Mouse (Mus musculus): ENCODE results near the gene Gm44503. TPM values are rescaled to one million over a fixed set of nuclear protein-coding genes. Genes with fewer than 3 reads are reported as not detected.
A peak's percentile ranks its signal among the peaks of the same experiment; 100 is the strongest.

The Gm44503 gene
- not detected in 2 replicates for total RNA-seq (2021)
- long read RNA-seq, experiment 1, partial matches to known transcripts = 0 of 1 reads
- long read RNA-seq, experiment 1, other reads (novel, unspliced or antisense) = 1 of 1 reads
- long read RNA-seq, experiment 2 = 0 reads

GRCm38 (mm10) chr9:72958521-72959450 lies at the start of gene Gm44503, which contains the start of gene Dyx1c1:
Gene Gm44503, plus strand, starts transcription at chr9:72958852.
Gene Dyx1c1, plus strand, starts transcription at chr9:72958785.
- peak; percentile 92 for DNase-seq

DNA sequence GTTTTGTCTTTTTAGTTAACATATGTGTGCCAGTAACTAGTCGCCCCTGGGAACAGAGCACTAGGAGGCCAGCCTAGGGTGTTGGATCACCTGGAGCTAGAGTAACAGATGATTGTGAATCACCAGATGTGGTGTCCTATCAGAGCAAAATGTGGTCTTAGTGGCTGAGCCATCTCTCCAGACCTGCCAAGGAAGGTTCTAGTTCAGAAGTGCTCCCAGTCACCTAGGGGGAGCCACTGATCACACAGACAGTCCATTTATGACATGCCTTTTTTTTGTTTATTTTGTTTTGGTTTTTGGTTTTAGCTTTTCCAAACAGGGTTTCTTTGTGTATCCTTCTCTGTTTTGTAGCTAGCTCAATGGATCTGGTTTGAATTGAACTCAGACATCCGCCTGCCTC lies 47.3 kb upstream of the Gm44503 start:
- no peak for DNase-seq

GRCm38 (mm10) chr9:72913551-72913950 lies 45.1 kb upstream of the Gm44503 start:
- DNase-seq = peak; percentile 17

GRCm38 (mm10) chr9:72915728-72916127 lies 42.9 kb upstream of the Gm44503 start:
- no peak for DNase-seq

DNA sequence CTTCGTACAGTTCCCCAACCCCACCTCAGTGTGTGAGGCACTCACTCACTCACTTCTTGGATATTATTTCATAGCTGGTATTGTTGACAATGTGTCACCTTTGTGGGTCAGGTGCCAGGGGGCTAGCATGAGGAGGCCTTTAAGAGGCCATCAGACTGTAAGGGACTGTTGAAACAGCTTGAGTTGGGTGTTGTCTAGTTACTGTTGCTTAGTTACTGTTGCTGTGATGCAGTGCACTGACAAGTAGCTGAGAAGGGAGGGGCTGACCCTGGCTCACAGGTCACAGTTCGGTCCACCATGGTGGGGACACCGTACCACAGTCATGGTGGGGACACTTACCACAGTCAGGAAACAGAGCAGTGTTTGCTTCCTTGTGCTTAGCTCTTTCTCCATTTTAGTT lies 35.6 kb upstream of the Gm44503 start:
- no peak for DNase-seq

DNA sequence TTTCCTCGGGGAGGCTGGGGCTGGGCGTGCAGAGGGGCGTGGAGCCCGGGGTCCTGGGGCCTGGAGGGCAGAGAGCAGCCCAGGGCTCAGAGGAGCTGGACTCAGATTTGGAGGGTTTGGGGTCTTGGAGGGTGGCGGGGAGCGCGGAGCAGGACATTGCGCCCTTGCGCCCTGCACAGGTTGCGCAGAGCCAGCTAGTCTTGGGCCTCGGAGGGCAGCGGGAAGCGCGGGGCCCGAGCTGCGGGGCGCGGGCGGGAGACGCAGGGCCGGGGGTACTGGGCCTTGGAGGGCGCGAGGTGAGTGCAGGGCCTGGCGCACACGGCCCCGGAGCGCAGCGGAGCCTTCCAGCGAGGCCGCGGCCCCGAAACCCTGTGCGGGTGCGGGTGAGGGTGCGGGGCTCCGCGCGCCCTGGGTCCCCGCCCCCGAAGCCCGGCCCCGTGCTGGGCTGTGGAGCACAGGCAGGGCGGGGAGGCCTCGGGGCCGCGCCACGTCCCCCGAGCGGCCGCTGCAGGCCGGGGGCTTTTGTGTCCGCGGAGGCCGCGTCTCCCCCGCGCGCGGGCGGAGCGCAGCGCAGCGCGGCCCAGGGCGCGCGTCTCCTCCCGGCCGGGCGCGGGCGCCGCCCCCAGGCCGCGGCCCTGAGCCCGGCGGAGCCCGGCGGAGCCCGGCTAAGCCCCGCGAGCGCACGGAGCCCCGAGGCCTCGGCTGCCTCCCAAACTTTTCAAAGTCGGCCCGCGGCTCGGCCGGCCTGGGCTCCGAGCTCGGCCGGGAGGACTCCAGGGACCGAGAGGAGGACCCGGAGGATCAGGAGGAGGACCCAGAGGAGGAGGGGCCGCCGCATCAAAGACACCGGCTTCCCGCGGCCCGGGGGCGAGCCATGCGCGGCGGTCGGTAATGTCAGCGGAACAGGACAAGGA lies 33.4 kb upstream of the Gm44503 start, which contains the start of gene Pygo1:
Gene Pygo1 (plus strand): TSS at position 625 of the 914 bp plus-strand sequence.
- DNase-seq = peak; percentile 75

DNA sequence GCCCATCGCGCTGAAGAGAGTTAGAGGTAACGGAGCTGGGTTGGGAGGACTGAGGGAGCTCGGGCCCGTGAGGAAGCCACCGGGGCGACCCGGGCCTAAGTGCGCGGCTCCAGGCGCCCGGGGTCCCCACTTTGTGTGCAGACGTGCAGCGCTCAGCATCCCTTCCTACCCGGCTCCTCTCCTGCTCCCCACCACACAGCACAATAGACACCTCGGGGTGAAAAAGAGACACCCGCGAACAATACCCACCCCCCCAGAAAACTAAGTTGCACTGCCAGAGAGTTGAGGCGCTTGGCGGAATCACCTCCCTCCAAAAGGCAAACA lies 32.8 kb upstream of the Gm44503 start:
- DNase-seq = no peak

GRCm38 (mm10) chr9:72931166-72931790 lies 27.4 kb upstream of the Gm44503 start:
- DNase-seq = no peak

DNA sequence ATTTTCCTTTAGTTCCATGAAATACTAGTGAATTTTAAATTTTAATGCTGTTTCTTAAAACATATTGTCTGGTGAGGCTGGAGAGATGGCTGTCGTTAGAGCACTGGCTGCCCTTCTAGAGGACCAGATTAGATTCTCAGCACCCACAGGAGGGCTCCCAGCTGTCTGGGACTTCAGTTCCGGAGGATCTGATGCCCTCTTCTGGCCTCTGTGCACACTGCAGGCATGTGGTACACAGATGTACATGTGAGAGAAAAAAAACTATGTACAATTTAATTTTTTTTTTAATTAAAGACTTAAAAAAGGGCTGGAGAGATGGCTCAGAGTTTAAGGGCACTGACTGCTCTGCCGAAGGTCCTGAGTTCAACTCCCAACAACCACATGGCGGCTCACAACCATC lies 23.3 kb upstream of the Gm44503 start:
- DNase-seq = no peak

DNA sequence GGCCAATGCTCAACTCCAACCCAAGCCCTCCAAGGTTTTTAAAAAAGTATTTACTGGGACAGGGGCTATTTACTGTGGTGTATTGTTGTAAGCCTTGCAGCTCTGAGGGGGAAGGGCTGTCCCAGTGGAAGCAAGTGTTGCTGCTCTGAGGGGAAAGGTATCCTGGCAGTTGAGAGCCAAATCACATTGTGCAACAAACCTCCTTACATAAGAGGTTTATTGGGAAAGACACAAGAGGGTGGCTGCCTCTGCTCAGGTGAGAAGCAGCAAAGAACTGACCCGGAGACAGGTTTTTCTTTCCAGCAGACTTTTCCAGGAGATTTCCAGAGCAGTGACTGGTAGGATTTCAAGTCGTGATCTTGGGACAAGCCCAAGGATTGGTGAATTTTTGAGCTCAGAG lies 22.4 kb upstream of the Gm44503 start:
- DNase-seq = peak; percentile 15

DNA sequence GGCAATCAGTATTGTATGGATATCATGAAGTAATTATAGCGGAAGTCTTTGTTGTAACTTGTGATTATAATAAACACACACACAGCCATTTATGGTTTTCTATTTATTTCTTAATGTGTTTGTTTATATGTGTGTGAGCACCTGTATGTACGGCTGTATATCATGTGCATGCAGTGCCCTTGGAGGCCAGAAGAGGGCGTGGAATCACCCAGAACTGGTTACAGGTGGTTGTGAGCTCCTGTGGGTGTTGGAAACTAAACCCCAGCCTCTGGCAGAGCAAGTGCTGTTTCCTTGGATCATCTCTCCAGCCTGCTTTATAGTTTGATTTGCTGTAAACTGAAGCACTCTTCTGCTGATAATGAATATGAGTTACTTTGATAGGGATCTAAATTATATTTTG lies 15.2 kb upstream of the Gm44503 start:
- DNase-seq = no peak

- DNase-seq = no peak
These were observed 14.4 kb upstream of the Gm44503 start for GRCm38 (mm10) chr9:72944286-72944685.

- DNase-seq = no peak
These were observed 11.6 kb upstream of the Gm44503 start for GRCm38 (mm10) chr9:72947010-72947409.

DNA sequence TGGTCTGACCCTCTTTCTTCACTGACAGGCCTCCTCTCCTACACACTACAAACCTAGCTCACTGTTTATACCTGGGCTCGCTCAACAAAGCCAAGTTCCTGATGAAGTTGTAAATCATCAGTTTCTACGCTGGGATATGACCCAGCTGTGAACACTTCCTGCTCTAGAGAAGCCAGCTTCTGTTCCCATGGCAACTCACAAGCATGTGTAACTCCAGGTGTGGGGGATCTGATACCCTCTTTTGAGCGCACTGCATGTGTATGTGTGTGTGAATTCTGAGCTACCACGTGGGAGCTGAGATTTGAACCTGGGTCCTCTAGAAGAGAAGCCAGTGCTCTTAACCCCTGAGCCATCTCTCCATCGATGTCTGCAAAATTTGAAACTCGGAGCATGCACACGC lies 9.1 kb upstream of the Gm44503 start:
- DNase-seq = no peak

- peak; percentile 55 for DNase-seq
These were observed 3.9 kb upstream of the Gm44503 start for GRCm38 (mm10) chr9:72954746-72955145.

- DNase-seq = peak; percentile 70
These were observed 3.1 kb upstream of the Gm44503 start for GRCm38 (mm10) chr9:72955546-72955945.

DNA sequence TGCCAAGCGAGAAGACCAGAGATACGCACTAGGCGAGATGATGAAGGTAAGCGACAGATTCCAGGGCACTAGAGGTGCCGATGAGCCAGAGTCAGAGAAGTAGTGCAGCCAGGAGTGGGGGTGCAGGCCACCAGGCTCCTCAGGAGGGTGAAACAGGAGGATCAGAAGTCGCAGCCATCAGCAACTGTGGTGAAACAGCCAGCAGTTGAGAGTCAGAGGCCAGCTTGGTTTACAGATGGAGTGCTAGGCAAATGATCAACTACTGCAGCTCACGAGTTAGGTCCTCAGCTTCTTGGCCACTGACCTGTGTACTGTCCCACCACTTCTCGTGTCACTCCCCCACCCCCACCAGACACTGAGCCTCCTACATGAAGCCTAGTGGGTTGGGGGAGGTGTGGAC lies 2.7 kb downstream of the Gm44503 start:
- no peak for DNase-seq

DNA sequence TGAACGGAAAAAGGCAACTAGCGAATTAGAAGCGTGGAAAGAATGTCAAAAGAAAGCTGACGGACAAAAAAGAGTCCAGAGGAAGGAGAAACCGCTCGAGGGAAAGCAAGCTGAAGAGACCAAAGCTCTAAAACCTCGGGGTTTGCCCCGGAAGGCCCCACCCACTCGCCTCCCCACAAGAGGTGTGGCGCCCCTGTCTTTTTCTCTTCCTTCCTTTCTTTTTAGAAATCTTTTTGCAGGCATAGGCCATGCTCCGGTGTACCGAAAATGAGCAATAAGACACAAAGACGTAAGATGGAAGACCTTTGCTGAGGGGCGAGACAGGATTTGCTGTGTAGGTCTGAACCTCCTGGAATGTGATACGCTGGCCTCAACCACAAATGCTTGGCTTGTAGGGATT lies 3.3 kb downstream of the Gm44503 start:
- no peak for DNase-seq

GRCm38 (mm10) chr9:72968349-72969061 lies 9.9 kb downstream of the Gm44503 start:
- DNase-seq = peak; percentile 65

DNA sequence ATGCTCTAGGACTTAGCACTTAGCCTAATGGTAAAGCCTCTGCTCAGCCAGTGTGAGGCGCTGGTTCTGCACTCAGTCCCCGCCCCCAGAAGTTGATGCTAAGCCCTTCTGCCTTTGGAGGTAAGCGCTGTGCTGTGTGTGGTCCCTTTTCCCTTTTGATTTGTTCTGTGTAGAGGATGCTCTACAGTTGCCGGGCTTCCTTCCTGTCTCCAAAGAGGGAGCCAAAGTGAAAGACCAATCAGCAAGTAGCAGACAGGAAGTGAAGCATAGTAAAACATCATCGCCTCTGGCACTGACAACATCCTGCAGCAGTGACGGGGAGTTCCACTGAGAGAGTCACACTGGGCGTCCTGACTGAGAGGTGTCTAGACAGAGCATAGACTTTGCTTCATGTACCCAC lies 11.2 kb downstream of the Gm44503 start:
- DNase-seq = peak; percentile 36

DNA sequence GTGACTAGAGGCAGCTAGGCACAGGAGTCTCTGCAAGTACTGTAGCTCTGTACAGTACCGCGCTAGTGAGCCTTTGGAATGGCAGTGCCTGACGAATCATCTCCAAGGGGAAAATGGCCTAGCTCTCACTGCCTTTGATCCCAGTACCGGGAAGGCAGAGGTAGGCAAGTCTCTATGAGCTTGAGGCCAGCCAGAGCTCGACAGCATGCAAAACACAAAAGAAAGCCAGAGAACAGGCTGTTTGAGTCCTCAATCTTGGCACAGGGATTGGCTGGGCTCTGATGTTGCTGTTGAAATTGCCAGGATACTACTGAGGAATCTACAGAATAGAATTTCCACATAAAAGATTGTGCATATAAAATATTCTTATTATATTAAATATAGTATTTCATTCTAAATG lies 13.8 kb downstream of the Gm44503 start:
- DNase-seq = no peak

DNA sequence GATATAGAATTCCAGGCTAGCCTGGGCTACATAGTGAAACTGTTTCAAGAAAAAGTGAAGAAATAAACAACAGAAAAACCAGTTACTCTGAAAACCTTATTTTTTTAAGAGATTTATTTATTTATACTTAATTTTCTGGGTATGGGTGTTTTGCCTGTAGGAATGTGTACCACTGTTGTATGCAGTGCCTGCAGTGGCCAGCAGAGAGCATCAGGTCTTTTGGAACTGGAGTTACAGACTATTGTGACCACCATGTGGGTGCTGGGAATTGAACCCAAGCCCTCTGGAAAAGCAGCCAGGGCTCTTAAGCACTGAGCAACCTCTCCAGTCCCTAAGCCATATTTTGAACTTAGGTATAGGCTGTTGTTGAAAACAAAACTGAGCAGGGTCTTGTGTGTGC lies 14.3 kb downstream of the Gm44503 start:
- DNase-seq = no peak

All from adrenal gland, postnatal 14 days (tissue).